Comparison of ENCODE assay signal across 8 mouse cellular contexts in genomic region chr13:52821571-52821970, GRCm38 (mm10).
A peak's percentile ranks its signal among the peaks of the same experiment; 100 is the strongest.
DNase-seq lines count a peak whose midpoint lies in the region; ATAC-seq and TF ChIP-seq lines count a peak whose summit lies in the region.

No protein-coding gene starts in this region.

- no peak overlapping the region for H3K9ac ChIP-seq in midbrain, postnatal 0 days (replicated peaks; ENCODE audit: low read length, poor library complexity, severe bottlenecking)
- H3K9ac ChIP-seq in heart, embryonic 14.5 days (ENCODE audit: low read length), result peak overlapping the region; percentile 34; the same call in 1 of the 2 replicates
- H3K9ac ChIP-seq in limb, embryonic 12.5 days (replicated peaks), result no peak overlapping the region
- H3K9ac ChIP-seq in stomach, embryonic 16.5 days (ENCODE audit: low read length), result peak overlapping the region; percentile 28; the same call in 1 of the 2 replicates

- no peak for ATAC-seq in midbrain, postnatal 0 days (ENCODE audit: low FRiP score)
- 0 out of 2 replicates have a peak, but pooled peaks have one; percentile 29 for ATAC-seq in heart, embryonic 14.5 days (ENCODE audit: insufficient number of reproducible peaks, insufficient read depth, low FRiP score, low read depth)
- ATAC-seq in limb, embryonic 12.5 days (ENCODE audit: insufficient number of reproducible peaks, insufficient read depth, low FRiP score, low TSS enrichment, low read depth), result no peak
- no peak for ATAC-seq in stomach, embryonic 16.5 days (ENCODE audit: insufficient read depth, low FRiP score)

- H3K36me3 ChIP-seq in midbrain, embryonic 10.5 days, result no peaks in the 10 kb centered on the region
- H3K36me3 ChIP-seq in midbrain, postnatal 0 days (ENCODE audit: insufficient read depth, low read length), result no peaks in the 10 kb centered on the region
- H3K36me3 ChIP-seq in heart, embryonic 14.5 days (ENCODE audit: control insufficient read depth, insufficient read depth, low read length), result no peaks in the 10 kb centered on the region
- no peaks in the 10 kb centered on the region for H3K36me3 ChIP-seq in limb, embryonic 12.5 days
- no peaks in the 10 kb centered on the region for H3K36me3 ChIP-seq in stomach, embryonic 16.5 days (ENCODE audit: control insufficient read depth, insufficient read depth, low read length)

- H3K4me3 ChIP-seq in midbrain, embryonic 10.5 days, result no peak overlapping the region
- H3K4me3 ChIP-seq in midbrain, postnatal 0 days (ENCODE audit: low read depth, low read length), result no peak overlapping the region
- no peak overlapping the region for H3K4me3 ChIP-seq in heart, embryonic 14.5 days (ENCODE audit: control insufficient read depth in 1 of 2, insufficient read depth in 1 of 2, low read depth in 1 of 2, low read length in 2 of 2)
- H3K4me3 ChIP-seq in limb, embryonic 12.5 days (replicated peaks), result no peak overlapping the region
- no peak overlapping the region for H3K4me3 ChIP-seq in stomach, embryonic 16.5 days (replicated peaks; ENCODE audit: low read length)

- peak overlapping the region; percentile 13; the same call in 1 of the 2 replicates for H3K27ac ChIP-seq in midbrain, embryonic 10.5 days (replicated peaks)
- H3K27ac ChIP-seq in midbrain, postnatal 0 days (ENCODE audit: low read depth, low read length), result no peak overlapping the region
- H3K27ac ChIP-seq in heart, embryonic 14.5 days (replicated peaks in 1 of 2; ENCODE audit: control insufficient read depth in 1 of 2, insufficient read depth in 1 of 2, low read depth in 2 of 2, low read length in 2 of 2), result peak overlapping the region; percentile 54 to 61; a peak in 3 of 4 replicates
- H3K27ac ChIP-seq in limb, embryonic 12.5 days, result peak overlapping the region; percentile 81
- peak overlapping the region; percentile 74 for H3K27ac ChIP-seq in stomach, embryonic 16.5 days (ENCODE audit: low read length)

- peaks cover 43% of the 10 kb centered on the region for H3K4me1 ChIP-seq in midbrain, embryonic 10.5 days
- H3K4me1 ChIP-seq in midbrain, postnatal 0 days (ENCODE audit: insufficient read depth, low read length), result peaks cover 3% of the 10 kb centered on the region; the same call in 1 of the 2 replicates
- peaks cover 46 to 59% of the 10 kb centered on the region in 2 experiments for H3K4me1 ChIP-seq in heart, embryonic 14.5 days (ENCODE audit: control insufficient read depth in 2 of 2, insufficient read depth in 2 of 2, low read length in 2 of 2)
- H3K4me1 ChIP-seq in limb, embryonic 12.5 days (replicated peaks), result peaks cover 61% of the 10 kb centered on the region
- H3K4me1 ChIP-seq in stomach, embryonic 16.5 days (ENCODE audit: control insufficient read depth, insufficient read depth, low read length), result peaks cover 44% of the 10 kb centered on the region

- no peak for DNase-seq in midbrain, embryonic 10.5 days (ENCODE audit: low spot score)
- DNase-seq in midbrain, postnatal 0 days (ENCODE audit: low spot score), result no peak
- no peak for DNase-seq in embryo, embryonic 9.5 days (ENCODE audit: extremely low spot score)
- no peak for DNase-seq in T-cell, adult 2 months (ENCODE audit: low spot score)
- no peak for DNase-seq in layer of hippocampus, adult 9-11 months

- TF ChIP-seq CTCF in midbrain, postnatal 0 days (IDR thresholded peaks at IDR 0.05), result no peak

- H3K27me3 ChIP-seq in midbrain, embryonic 10.5 days (ENCODE audit: low read depth, poor library complexity, severe bottlenecking), result peaks cover 31% of the 10 kb centered on the region
- 0 out of 2 replicates have a peak, but pooled peaks cover 4% of the 10 kb centered on the region for H3K27me3 ChIP-seq in midbrain, postnatal 0 days (ENCODE audit: insufficient read depth, low read length)
- H3K27me3 ChIP-seq in heart, embryonic 14.5 days (ENCODE audit: control insufficient read depth, insufficient read depth, low read length), result no peaks in the 10 kb centered on the region
- no peaks in the 10 kb centered on the region for H3K27me3 ChIP-seq in limb, embryonic 12.5 days
- no peaks in the 10 kb centered on the region for H3K27me3 ChIP-seq in stomach, embryonic 16.5 days (ENCODE audit: control insufficient read depth, insufficient read depth, low read length)

- 63% methylated on average over 9 of the region's 9 CpGs for WGBS in midbrain, embryonic 10.5 days
- 28% methylated on average over 9 of the region's 9 CpGs for WGBS in midbrain, postnatal 0 days
- WGBS in heart, embryonic 14.5 days, result 24% methylated on average over 9 of the region's 9 CpGs
- WGBS in limb, embryonic 12.5 days, result 33% methylated on average over 9 of the region's 9 CpGs
- 45% methylated on average over 9 of the region's 9 CpGs for WGBS in stomach, embryonic 16.5 days

- no peaks in the 10 kb centered on the region for H3K9me3 ChIP-seq in midbrain, embryonic 10.5 days (replicated peaks)
- H3K9me3 ChIP-seq in midbrain, postnatal 0 days (ENCODE audit: low read length), result no peaks in the 10 kb centered on the region
- no peaks in the 10 kb centered on the region for H3K9me3 ChIP-seq in heart, embryonic 14.5 days (ENCODE audit: control insufficient read depth, low read length)
- H3K9me3 ChIP-seq in limb, embryonic 12.5 days, result no peaks in the 10 kb centered on the region
- no peaks in the 10 kb centered on the region for H3K9me3 ChIP-seq in stomach, embryonic 16.5 days (replicated peaks; ENCODE audit: control insufficient read depth, low read length)

- H3K4me2 ChIP-seq in midbrain, postnatal 0 days (ENCODE audit: low read depth, low read length, poor library complexity, severe bottlenecking), result no peak overlapping the region
- H3K4me2 ChIP-seq in heart, embryonic 14.5 days (ENCODE audit: low read length), result 0 out of 2 replicates have a peak overlapping the region, but pooled peaks have one; percentile 11
- 0 out of 2 replicates have a peak overlapping the region, but pooled peaks have one; percentile 5 for H3K4me2 ChIP-seq in limb, embryonic 12.5 days
- no peak overlapping the region for H3K4me2 ChIP-seq in stomach, embryonic 16.5 days (ENCODE audit: low read depth, low read length)

Comparison
In these comparisons a context has a peak if more than half of its experiments do, and no peak if none do; other contexts are left out.
1. H3K4me2 ChIP-seq: peak in heart, embryonic 14.5 days (single experiment) and limb, embryonic 12.5 days (single experiment); none in midbrain, postnatal 0 days (single experiment) and stomach, embryonic 16.5 days (single experiment).
2. H3K9ac ChIP-seq: peak in heart, embryonic 14.5 days (single experiment) and stomach, embryonic 16.5 days (single experiment); none in midbrain, postnatal 0 days (single experiment) and limb, embryonic 12.5 days (single experiment).